Mouse (Mus musculus): ENCODE data around the gene Il33. TPM values are rescaled to one million over a fixed set of nuclear protein-coding genes. Genes with fewer than 3 reads are reported as not detected.

The Il33 gene
- polyA plus RNA-seq, 1 experiment = 11.3 TPM

GRCm38 (mm10) chr19:29893718-29894273 lies 31.1 kb upstream of the Il33 start:
- TF ChIP-seq POLR2A (IDR thresholded peaks at IDR 0.05; ENCODE audit: low read depth, low read length) (no peak), CTCF (IDR thresholded peaks at IDR 0.05; ENCODE audit: borderline replicate concordance, insufficient read depth, low read length) (no peak)
- H3K4me3 ChIP-seq (ENCODE audit: insufficient read depth, low read length) = no peak overlapping the region
- no peaks in the 10 kb centered on the region for H3K4me1 ChIP-seq (ENCODE audit: control insufficient read depth, insufficient read depth, low read length)
- H3K27ac ChIP-seq (ENCODE audit: insufficient read depth, low read length) = no peak overlapping the region

- H3K27ac ChIP-seq (ENCODE audit: insufficient read depth, low read length) = no peak overlapping the region
- H3K4me3 ChIP-seq (ENCODE audit: insufficient read depth, low read length) = no peak overlapping the region
- TF ChIP-seq CTCF (IDR thresholded peaks at IDR 0.05; ENCODE audit: borderline replicate concordance, insufficient read depth, low read length) (no peak), POLR2A (IDR thresholded peaks at IDR 0.05; ENCODE audit: low read depth, low read length) (no peak)
- no peaks in the 10 kb centered on the region for H3K4me1 ChIP-seq (ENCODE audit: control insufficient read depth, insufficient read depth, low read length)
Observed at GRCm38 (mm10) chr19:29894381-29894780, 30.5 kb upstream of the Il33 start.

- TF ChIP-seq POLR2A (IDR thresholded peaks at IDR 0.05; ENCODE audit: low read depth, low read length) (no peak), CTCF (IDR thresholded peaks at IDR 0.05; ENCODE audit: borderline replicate concordance, insufficient read depth, low read length) (no peak)
- H3K4me3 ChIP-seq (ENCODE audit: insufficient read depth, low read length) = no peak overlapping the region
- H3K27ac ChIP-seq (ENCODE audit: insufficient read depth, low read length) = no peak overlapping the region
- H3K4me1 ChIP-seq (ENCODE audit: control insufficient read depth, insufficient read depth, low read length) = no peaks in the 10 kb centered on the region
Observed at GRCm38 (mm10) chr19:29895047-29895446, 29.9 kb upstream of the Il33 start.

- Histone ChIP-seq H3K27ac (ENCODE audit: insufficient read depth, low read length) (no peak overlapping the region), H3K4me1 (ENCODE audit: control insufficient read depth, insufficient read depth, low read length) (0 out of 2 replicates have a peak, but pooled peaks cover 3% of the 10 kb centered on the region), H3K4me3 (ENCODE audit: insufficient read depth, low read length) (no peak overlapping the region)
- TF ChIP-seq CTCF (IDR thresholded peaks at IDR 0.05; ENCODE audit: borderline replicate concordance, insufficient read depth, low read length) (no peak), POLR2A (IDR thresholded peaks at IDR 0.05; ENCODE audit: low read depth, low read length) (no peak)
Observed at GRCm38 (mm10) chr19:29900318-29900717, 24.6 kb upstream of the Il33 start.

- no peak for TF ChIP-seq POLR2A (IDR thresholded peaks at IDR 0.05; ENCODE audit: low read depth, low read length)
- TF ChIP-seq CTCF (IDR thresholded peaks at IDR 0.05; ENCODE audit: borderline replicate concordance, insufficient read depth, low read length) = no peak
- no peak overlapping the region for H3K4me3 ChIP-seq (ENCODE audit: insufficient read depth, low read length)
- H3K27ac ChIP-seq (ENCODE audit: insufficient read depth, low read length) = no peak overlapping the region
- 0 out of 2 replicates have a peak, but pooled peaks cover 4% of the 10 kb centered on the region for H3K4me1 ChIP-seq (ENCODE audit: control insufficient read depth, insufficient read depth, low read length)
Observed at GRCm38 (mm10) chr19:29902343-29903070, 22.4 kb upstream of the Il33 start.

- TF ChIP-seq CTCF (IDR thresholded peaks at IDR 0.05; ENCODE audit: borderline replicate concordance, insufficient read depth, low read length) = no peak
- no peak for TF ChIP-seq POLR2A (IDR thresholded peaks at IDR 0.05; ENCODE audit: low read depth, low read length)
- Histone ChIP-seq H3K4me3 (ENCODE audit: insufficient read depth, low read length) (no peak overlapping the region), H3K27ac (ENCODE audit: insufficient read depth, low read length) (no peak overlapping the region), H3K4me1 (ENCODE audit: control insufficient read depth, insufficient read depth, low read length) (peaks cover 13% of the 10 kb centered on the region; the same call in 1 of the 2 replicates)
Observed at GRCm38 (mm10) chr19:29905896-29906295, 19.0 kb upstream of the Il33 start.

- Histone ChIP-seq H3K4me1 (ENCODE audit: control insufficient read depth, insufficient read depth, low read length) (peaks cover 18% of the 10 kb centered on the region), H3K4me3 (ENCODE audit: insufficient read depth, low read length) (no peak overlapping the region), H3K27ac (ENCODE audit: insufficient read depth, low read length) (peak overlapping the region; percentile 67)
- TF ChIP-seq CTCF (IDR thresholded peaks at IDR 0.05; ENCODE audit: borderline replicate concordance, insufficient read depth, low read length) (no peak), POLR2A (IDR thresholded peaks at IDR 0.05; ENCODE audit: low read depth, low read length) (no peak)
Observed at GRCm38 (mm10) chr19:29909166-29909565, 15.7 kb upstream of the Il33 start.

- peaks cover 15% of the 10 kb centered on the region for H3K4me1 ChIP-seq (ENCODE audit: control insufficient read depth, insufficient read depth, low read length)
- no peak overlapping the region for H3K4me3 ChIP-seq (ENCODE audit: insufficient read depth, low read length)
- H3K27ac ChIP-seq (ENCODE audit: insufficient read depth, low read length) = no peak overlapping the region
- TF ChIP-seq CTCF (IDR thresholded peaks at IDR 0.05; ENCODE audit: borderline replicate concordance, insufficient read depth, low read length) (no peak), POLR2A (IDR thresholded peaks at IDR 0.05; ENCODE audit: low read depth, low read length) (no peak)
Observed at GRCm38 (mm10) chr19:29911919-29912318, 13.0 kb upstream of the Il33 start.

- peaks cover 4% of the 10 kb centered on the region; the same call in 1 of the 2 replicates for H3K4me1 ChIP-seq (ENCODE audit: control insufficient read depth, insufficient read depth, low read length)
- no peak overlapping the region for H3K27ac ChIP-seq (ENCODE audit: insufficient read depth, low read length)
- H3K4me3 ChIP-seq (ENCODE audit: insufficient read depth, low read length) = no peak overlapping the region
- TF ChIP-seq POLR2A (IDR thresholded peaks at IDR 0.05; ENCODE audit: low read depth, low read length) (no peak), CTCF (IDR thresholded peaks at IDR 0.05; ENCODE audit: borderline replicate concordance, insufficient read depth, low read length) (no peak)
Observed at GRCm38 (mm10) chr19:29917421-29917820, 7.5 kb upstream of the Il33 start.

GRCm38 (mm10) chr19:29926101-29926755 lies 1.3 kb downstream of the Il33 start:
- Histone ChIP-seq H3K4me1 (ENCODE audit: control insufficient read depth, insufficient read depth, low read length) (no peaks in the 10 kb centered on the region), H3K27ac (ENCODE audit: insufficient read depth, low read length) (no peak overlapping the region), H3K4me3 (ENCODE audit: insufficient read depth, low read length) (no peak overlapping the region)
- TF ChIP-seq POLR2A (IDR thresholded peaks at IDR 0.05; ENCODE audit: low read depth, low read length) = no peak
- no peak for TF ChIP-seq CTCF (IDR thresholded peaks at IDR 0.05; ENCODE audit: borderline replicate concordance, insufficient read depth, low read length)

Measured in embryonic fibroblast, embryonic 13.5 days (primary cell).